In genomic region chr12:32619830-32620229, GRCm38 (mm10) we compare ENCODE assay signal across 15 mouse cellular contexts.
"Had no signal": no experiment of that assay in that cellular context is flagged by ENCODE, and none has a peak within 500 bp of the region (broad histone marks: within the 10 kb centered on the region; RNA-seq: fewer than 3 reads in every experiment).

No protein-coding gene starts in this region.

- DNase-seq: kidney, adult 8-10 months; kidney, postnatal 25 days; lung, postnatal 14 days; right cerebral cortex, postnatal 25 days; thymus, postnatal 14 days had no signal

- H3K27me3 ChIP-seq: lung, embryonic 15.5 days; midbrain, embryonic 15.5 days; neural tube, embryonic 12.5 days had no signal

- H3K4me1 ChIP-seq: limb, embryonic 10.5 days; lung, embryonic 15.5 days; megakaryocyte, embryonic 14.5 days; midbrain, embryonic 15.5 days; neural tube, embryonic 12.5 days had no signal

- H3K4me2 ChIP-seq: liver, embryonic 11.5 days; lung, embryonic 15.5 days; midbrain, embryonic 11.5 days; midbrain, embryonic 15.5 days; neural tube, embryonic 12.5 days had no signal

- H3K4me3 ChIP-seq: left cerebral cortex, adult 2 months; limb, embryonic 10.5 days; lung, embryonic 15.5 days; megakaryocyte, embryonic 14.5 days; midbrain, embryonic 15.5 days; neural tube, embryonic 12.5 days had no signal

- H3K9ac ChIP-seq: lung, embryonic 15.5 days; midbrain, embryonic 15.5 days; neural tube, embryonic 12.5 days had no signal

- ATAC-seq: midbrain, embryonic 15.5 days had no signal

- H3K27ac ChIP-seq: left cerebral cortex, adult 2 months; limb, embryonic 10.5 days; lung, embryonic 15.5 days; macrophage; midbrain, embryonic 15.5 days; neural tube, embryonic 12.5 days; stomach, postnatal 0 days had no signal

- H3K9me3 ChIP-seq: limb, embryonic 10.5 days; lung, embryonic 15.5 days; neural tube, embryonic 12.5 days had no signal

- H3K36me3 ChIP-seq: limb, embryonic 10.5 days; lung, embryonic 15.5 days; midbrain, embryonic 15.5 days; neural tube, embryonic 12.5 days had no signal
